Mouse (Mus musculus) forebrain, embryonic 11.5 days (tissue): Measurements from ENCODE around the gene Alox12. TPM values are rescaled to one million over a fixed set of nuclear protein-coding genes. Genes with fewer than 3 reads are reported as not detected.

ENCODE experiments used
- ATAC-seq: fragments of 200-750 bp; cut with Nextera tagmentation; replicated peaks from 2 replicates; pipeline ENCODE4 v1.8.0; 2017; ENCODE audit warnings: moderate TSS enrichment; ENCODE audit not compliant: low FRiP score
- DNase-seq: peaks from one replicate; pipeline ENCODE4 v3.0.0-alpha.2; 2017; ENCODE audit warnings: low spot score
- H3K27ac ChIP-seq: fragments of 300-500 bp; sonication (generic); 2 replicates; pipeline ENCODE4 v1.5.1; 2014; ENCODE audit warnings: low read depth, low read length
- H3K27me3 ChIP-seq: fragments of 300-500 bp; sonication (generic); 2 replicates; pipeline ENCODE4 v1.6.1; 2014; ENCODE audit warnings: mild to moderate bottlenecking, low read length, mixed read lengths; ENCODE audit not compliant: control insufficient read depth, insufficient read depth
- H3K36me3 ChIP-seq: fragments of 300-500 bp; sonication (generic); 2 replicates; pipeline ENCODE4 v1.6.1; 2014; ENCODE audit warnings: mild to moderate bottlenecking, low read length, moderate library complexity, mixed read lengths; ENCODE audit not compliant: control insufficient read depth, insufficient read depth
- H3K4me1 ChIP-seq: fragments of 300-500 bp; sonication (generic); replicated peaks from 2 replicates; pipeline ENCODE4 v1.6.1; 2014; ENCODE audit warnings: low read length, mixed read lengths; ENCODE audit not compliant: control insufficient read depth, insufficient read depth
- H3K4me2 ChIP-seq: fragments of 300-500 bp; sonication (generic); 2 replicates; pipeline ENCODE4 v1.6.1; 2014; ENCODE audit warnings: low read depth, mild to moderate bottlenecking, low read length, moderate library complexity, mixed read lengths; ENCODE audit not compliant: severe bottlenecking
- H3K4me3 ChIP-seq: fragments of 300-500 bp; sonication (generic); 2 replicates; pipeline ENCODE4 v1.5.1; 2014; ENCODE audit warnings: low read depth, low read length
- H3K9ac ChIP-seq: fragments of 300-500 bp; sonication (generic); 2 replicates; pipeline ENCODE4 v1.6.1; 2014; ENCODE audit warnings: low read length
- H3K9me3 ChIP-seq: fragments of 300-500 bp; sonication (generic); 2 replicates; pipeline ENCODE4 v1.6.1; 2016; ENCODE audit warnings: low read length, mixed read lengths; ENCODE audit not compliant: control insufficient read depth
- WGBS: fragments of 180-500 bp; shearing (Covaris S2); extraction: QIAGEN DNeasy Blood & Tissue Kit; methylation state at CpG from one replicate; pipeline ENCODE4 v1.1.7; 2014; 5-methylcytosine and 5-hydroxymethylcytosine counted together
- polyA plus RNA-seq: library from polyadenylated mRNA; unstranded; fragments of >200 nt; fragmentation: Nextera tagmentation; extraction: Ambion mirVana; gene quantifications from 2 replicates; pipeline ENCODE4 v1.2.1, GENCODE M21; 2014

The Alox12 gene
- polyA plus RNA-seq, 1 experiment from 2014 or later = 2.5 TPM

GRCm38 (mm10) chr11:70229260-70230010, 25.7 kb downstream of the Alox12 start, which contains the start of gene Bcl6b:
TSS of gene Bcl6b (minus strand) at chr11:70229798.
- DNase-seq (peak; percentile 69), ATAC-seq (no peak)
- 3% methylated on average over 39 of the region's 39 CpGs for WGBS
- H3K36me3 ChIP-seq = no peaks in the 10 kb centered on the region
- H3K9me3 ChIP-seq = no peaks in the 10 kb centered on the region
- peak within 1 kb of the TSS; percentile 24 for H3K4me3 ChIP-seq
- H3K27ac ChIP-seq = peak within 1 kb of the TSS; percentile 37; the same call in 1 of the 2 replicates
- H3K27me3 ChIP-seq = peaks cover 51% of the 10 kb centered on the region
- peak within 1 kb of the TSS; percentile 32; the same call in 1 of the 2 replicates for H3K9ac ChIP-seq
- peaks cover 11% of the 10 kb centered on the region for H3K4me1 ChIP-seq
- H3K4me2 ChIP-seq = peak within 1 kb of the TSS; percentile 38

DNA sequence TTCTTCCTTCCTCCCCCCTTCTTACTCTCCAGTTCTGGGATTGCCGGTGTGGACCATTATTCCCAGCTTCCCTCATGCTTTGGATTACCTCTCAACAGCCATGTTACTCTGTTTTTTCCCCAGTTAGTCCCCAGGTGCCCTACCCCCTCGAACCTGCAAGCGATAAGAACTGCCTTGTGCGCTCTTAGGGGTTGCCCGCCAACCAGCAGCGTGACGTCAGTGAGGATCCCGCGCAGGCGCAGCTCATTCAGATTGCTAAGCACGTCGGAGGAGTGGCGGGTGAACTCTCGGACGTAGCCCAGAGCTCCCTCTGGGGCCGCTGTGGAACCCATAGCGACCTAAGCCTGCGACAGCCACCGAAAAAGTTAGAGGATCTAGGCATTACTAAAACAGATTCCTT, 26.3 kb downstream of the Alox12 start:
- Histone ChIP-seq H3K4me1 (peaks cover 11% of the 10 kb centered on the region), H3K4me2 (peak overlapping the region; percentile 38), H3K27ac (no peak overlapping the region), H3K9me3 (no peaks in the 10 kb centered on the region), H3K9ac (0 out of 2 replicates have a peak overlapping the region, but pooled peaks have one; percentile 12), H3K4me3 (peak overlapping the region; percentile 24), H3K36me3 (no peaks in the 10 kb centered on the region), H3K27me3 (peaks cover 51% of the 10 kb centered on the region)
- WGBS = under 1% methylated on average over 19 of the region's 19 CpGs
- DNase-seq = peak; percentile 91
- peak; percentile 57 for ATAC-seq

DNA sequence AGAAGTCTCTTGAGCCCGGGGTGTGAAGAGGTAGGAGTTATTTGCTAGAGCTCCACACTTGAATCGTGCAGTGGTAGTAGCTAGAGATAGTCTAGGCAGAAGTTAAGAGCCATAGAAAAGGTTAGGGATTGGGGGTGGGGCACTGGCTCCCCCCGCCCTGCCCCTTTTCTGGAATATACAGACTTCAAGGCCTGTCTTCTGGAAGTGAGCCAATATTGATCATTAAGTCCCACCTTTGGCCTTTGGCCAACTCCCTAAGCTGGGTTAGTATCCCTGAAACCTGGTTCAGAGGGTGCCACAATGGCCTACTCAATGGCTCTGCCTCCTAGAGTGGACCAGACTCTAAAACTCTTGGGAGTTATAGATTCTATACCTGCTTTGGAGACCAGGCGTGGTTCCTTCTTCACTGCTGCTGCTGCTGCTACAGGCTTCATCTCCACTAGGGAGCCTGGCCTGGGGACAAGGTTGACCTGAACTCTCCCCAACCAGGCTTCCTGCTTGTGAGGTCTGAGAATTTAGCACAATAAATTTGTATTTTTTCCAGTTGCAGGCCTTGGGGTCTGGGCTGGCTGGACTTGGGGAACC, 27.4 kb downstream of the Alox12 start:
- no peaks in the 10 kb centered on the region for H3K9me3 ChIP-seq
- no peak overlapping the region for H3K4me3 ChIP-seq
- peaks cover 11% of the 10 kb centered on the region for H3K4me1 ChIP-seq
- DNase-seq (no peak), ATAC-seq (no peak)
- 87% methylated on average over 4 of the region's 4 CpGs for WGBS
- H3K27ac ChIP-seq = no peak overlapping the region
- H3K4me2 ChIP-seq = no peak overlapping the region
- H3K9ac ChIP-seq = no peak overlapping the region
- H3K36me3 ChIP-seq = no peaks in the 10 kb centered on the region
- peaks cover 51% of the 10 kb centered on the region for H3K27me3 ChIP-seq

DNA sequence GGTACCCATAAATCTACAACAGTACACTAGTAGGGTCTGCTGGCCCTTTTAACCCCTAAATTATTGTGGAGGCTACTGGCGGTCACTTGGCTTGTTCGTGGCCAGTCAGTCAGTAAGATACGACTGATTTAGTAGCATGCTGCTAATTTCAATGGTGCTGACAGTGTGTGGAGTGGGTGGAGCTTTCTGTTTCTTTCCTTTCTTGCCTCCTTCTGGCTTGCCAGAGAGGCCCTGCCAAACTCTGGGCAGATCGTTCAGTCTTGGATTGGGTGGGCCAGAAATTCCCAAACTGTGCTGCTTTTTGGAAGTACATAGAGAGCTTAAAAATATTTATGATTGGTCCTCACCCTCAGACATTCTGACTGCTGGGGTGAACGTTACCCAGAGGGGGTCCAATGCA, 28.0 kb downstream of the Alox12 start:
- Histone ChIP-seq H3K27ac (no peak overlapping the region), H3K4me1 (peaks cover 11% of the 10 kb centered on the region), H3K36me3 (no peaks in the 10 kb centered on the region), H3K9me3 (no peaks in the 10 kb centered on the region), H3K9ac (peak overlapping the region; percentile 24; the same call in 1 of the 2 replicates), H3K4me3 (0 out of 2 replicates have a peak overlapping the region, but pooled peaks have one; percentile 16), H3K4me2 (peak overlapping the region; percentile 41; the same call in 1 of the 2 replicates), H3K27me3 (peaks cover 51% of the 10 kb centered on the region)
- 32% methylated on average over 5 of the region's 5 CpGs for WGBS
- DNase-seq (no peak), ATAC-seq (no peak)

DNA sequence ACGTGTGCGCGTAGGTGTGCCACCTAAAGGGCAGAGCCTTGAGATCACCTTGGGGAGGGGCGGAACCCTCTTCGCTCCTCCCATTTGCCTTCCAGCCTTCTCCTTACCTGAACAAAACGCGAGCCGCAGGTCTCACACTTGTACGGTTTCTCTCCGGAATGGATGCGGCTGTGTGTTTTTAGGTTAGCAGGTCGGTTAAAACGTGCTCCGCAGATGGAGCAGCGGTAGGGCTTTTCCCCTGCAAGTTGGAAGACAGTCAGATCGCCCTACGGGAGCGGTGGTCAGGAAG, 28.6 kb downstream of the Alox12 start:
- no peak overlapping the region for H3K9ac ChIP-seq

GRCm38 (mm10) chr11:70225798-70226601, 29.2 kb downstream of the Alox12 start:
- Histone ChIP-seq H3K27ac (no peak overlapping the region), H3K4me3 (peak overlapping the region; percentile 16; the same call in 1 of the 2 replicates), H3K4me2 (peak overlapping the region; percentile 41), H3K9me3 (no peaks in the 10 kb centered on the region), H3K9ac (no peak overlapping the region), H3K36me3 (no peaks in the 10 kb centered on the region), H3K27me3 (peaks cover 51% of the 10 kb centered on the region), H3K4me1 (peaks cover 19% of the 10 kb centered on the region)
- DNase-seq (no peak), ATAC-seq (no peak)
- 17% methylated on average over 27 of the region's 27 CpGs for WGBS

More for the DNA sequence above, 28.6 kb downstream of the Alox12 start:
- DNase-seq (no peak), ATAC-seq (no peak)
- Histone ChIP-seq H3K27me3 (peaks cover 51% of the 10 kb centered on the region), H3K36me3 (no peaks in the 10 kb centered on the region), H3K4me3 (peak overlapping the region; percentile 16; the same call in 1 of the 2 replicates), H3K4me2 (peak overlapping the region; percentile 41), H3K9me3 (no peaks in the 10 kb centered on the region), H3K27ac (no peak overlapping the region), H3K4me1 (peaks cover 16% of the 10 kb centered on the region)
- WGBS = 4% methylated on average over 18 of the region's 18 CpGs

- no peaks in the 10 kb centered on the region for H3K9me3 ChIP-seq
- H3K4me3 ChIP-seq = no peak overlapping the region
- H3K27me3 ChIP-seq = peaks cover 34% of the 10 kb centered on the region
- DNase-seq = no peak
- H3K4me1 ChIP-seq = peaks cover 16% of the 10 kb centered on the region
- no peak overlapping the region for H3K27ac ChIP-seq
- WGBS = 85% methylated on average over 9 of the region's 9 CpGs
- ATAC-seq = no peak
- H3K4me2 ChIP-seq = no peak overlapping the region
- H3K9ac ChIP-seq = no peak overlapping the region
- H3K36me3 ChIP-seq = no peaks in the 10 kb centered on the region
Measured at GRCm38 (mm10) chr11:70223724-70224123, 31.4 kb downstream of the Alox12 start.
